Mouse (Mus musculus) limb, embryonic 12.5 days (tissue): ENCODE results near the gene Cdk8. TPM values are rescaled to one million over a fixed set of nuclear protein-coding genes. Genes with fewer than 3 reads are reported as not detected.

Experiments used
- ATAC-seq: fragments of 200-750 bp; cut with Nextera tagmentation; 2 replicates; pipeline ENCODE4 v1.8.0; 2017; ENCODE audit warnings: low read depth, moderate TSS enrichment; ENCODE audit not compliant: insufficient number of reproducible peaks, insufficient read depth, low FRiP score, low TSS enrichment
- H3K27ac ChIP-seq: fragments of 300-500 bp; sonication (generic); 2 replicates; pipeline ENCODE4 v1.5.1; 2016; ENCODE audit warnings: mild to moderate bottlenecking, moderate library complexity
- H3K27me3 ChIP-seq: fragments of 300-500 bp; sonication (generic); 2 replicates; pipeline ENCODE4 v1.6.1; 2016; ENCODE audit warnings: mild to moderate bottlenecking, moderate library complexity
- H3K36me3 ChIP-seq: fragments of 300-500 bp; sonication (generic); 2 replicates; pipeline ENCODE4 v1.6.1; 2016; ENCODE audit warnings: mild to moderate bottlenecking, moderate library complexity
- H3K4me1 ChIP-seq: fragments of 300-500 bp; sonication (generic); replicated peaks from 2 replicates; pipeline ENCODE4 v1.6.1; 2016
- H3K4me2 ChIP-seq: fragments of 300-500 bp; sonication (generic); 2 replicates; pipeline ENCODE4 v1.6.1; 2016; ENCODE audit warnings: mild to moderate bottlenecking, moderate library complexity
- H3K4me3 ChIP-seq: fragments of 300-500 bp; sonication (generic); replicated peaks from 2 replicates; pipeline ENCODE4 v1.5.1; 2016; ENCODE audit warnings: mild to moderate bottlenecking
- H3K9ac ChIP-seq: fragments of 300-500 bp; sonication (generic); replicated peaks from 2 replicates; pipeline ENCODE4 v1.6.1; 2016; ENCODE audit warnings: mild to moderate bottlenecking, moderate library complexity
- H3K9me3 ChIP-seq: fragments of 300-500 bp; sonication (generic); 2 replicates; pipeline ENCODE4 v1.6.1; 2016; ENCODE audit warnings: mild to moderate bottlenecking, moderate library complexity
- WGBS: fragments of 180-500 bp; shearing (Covaris S2); methylation state at CpG from one replicate; pipeline ENCODE4 v1.1.7; 2016; 5-methylcytosine and 5-hydroxymethylcytosine counted together
- polyA plus RNA-seq: library from polyadenylated mRNA; unstranded; fragments of >200 nt; fragmentation: Nextera tagmentation; extraction: Ambion mirVana; gene quantifications from 2 replicates; pipeline ENCODE4 v1.2.1, GENCODE M21; 2016

The Cdk8 gene
- polyA plus RNA-seq, 1 experiment from 2014 or later: 31.3 TPM

- Histone ChIP-seq H3K9ac (no peak overlapping the region), H3K4me3 (no peak overlapping the region), H3K4me2 (no peak overlapping the region), H3K9me3 (0 out of 2 replicates have a peak, but pooled peaks cover 8% of the 10 kb centered on the region), H3K4me1 (no peaks in the 10 kb centered on the region), H3K27me3 (no peaks in the 10 kb centered on the region), H3K27ac (no peak overlapping the region), H3K36me3 (peaks cover 70% of the 10 kb centered on the region)
- 80% methylated on average over 2 of the region's 2 CpGs for WGBS
- ATAC-seq: no peak
These were observed 27.1 kb upstream of the Cdk8 start for GRCm38 (mm10) chr5:146203921-146204320.

- no peak overlapping the region for H3K9ac ChIP-seq
- no peak for ATAC-seq
- no peak overlapping the region for H3K4me2 ChIP-seq
- H3K36me3 ChIP-seq: peaks cover 81% of the 10 kb centered on the region
- H3K9me3 ChIP-seq: 0 out of 2 replicates have a peak, but pooled peaks cover 8% of the 10 kb centered on the region
- WGBS: 94% methylated on average over 5 of the region's 5 CpGs
- H3K27ac ChIP-seq: no peak overlapping the region
- no peaks in the 10 kb centered on the region for H3K4me1 ChIP-seq
- H3K27me3 ChIP-seq: no peaks in the 10 kb centered on the region
- H3K4me3 ChIP-seq: no peak overlapping the region
These were observed 25.5 kb upstream of the Cdk8 start for GRCm38 (mm10) chr5:146205537-146205936.

GRCm38 (mm10) chr5:146220501-146220878, 10.5 kb upstream of the Cdk8 start:
- H3K36me3 ChIP-seq: peaks cover 39% of the 10 kb centered on the region
- peak overlapping the region; percentile 56 for H3K9ac ChIP-seq
- ATAC-seq: peak; percentile 60
- H3K4me2 ChIP-seq: peak overlapping the region; percentile 62
- H3K27me3 ChIP-seq: no peaks in the 10 kb centered on the region
- peaks cover 8% of the 10 kb centered on the region for H3K4me1 ChIP-seq
- H3K9me3 ChIP-seq: no peaks in the 10 kb centered on the region
- 10% methylated on average over 13 of the region's 13 CpGs for WGBS
- H3K27ac ChIP-seq: 0 out of 2 replicates have a peak overlapping the region, but pooled peaks have one; percentile 41
- peak overlapping the region; percentile 71 for H3K4me3 ChIP-seq

GRCm38 (mm10) chr5:146220879-146221714, 9.9 kb upstream of the Cdk8 start, which contains the start of gene Rnf6:
Gene Rnf6, minus strand, starts transcription at chr5:146221555.
- peak; percentile 99 for ATAC-seq
- under 1% methylated on average over 67 of the region's 67 CpGs for WGBS
- peak within 1 kb of the TSS; percentile 71 for H3K4me3 ChIP-seq
- peaks cover 8% of the 10 kb centered on the region for H3K4me1 ChIP-seq
- peaks cover 33% of the 10 kb centered on the region for H3K36me3 ChIP-seq
- peak within 1 kb of the TSS; percentile 81 for H3K9ac ChIP-seq
- H3K27me3 ChIP-seq: no peaks in the 10 kb centered on the region
- peak within 1 kb of the TSS; percentile 96 for H3K27ac ChIP-seq
- no peaks in the 10 kb centered on the region for H3K9me3 ChIP-seq
- H3K4me2 ChIP-seq: peak within 1 kb of the TSS; percentile 62

- H3K4me2 ChIP-seq: peak overlapping the region; percentile 62
- ATAC-seq: no peak
- H3K27me3 ChIP-seq: no peaks in the 10 kb centered on the region
- peak overlapping the region; percentile 71 for H3K4me3 ChIP-seq
- WGBS: 34% methylated on average over 6 of the region's 6 CpGs
- peaks cover 28% of the 10 kb centered on the region for H3K36me3 ChIP-seq
- peak overlapping the region; percentile 81 for H3K9ac ChIP-seq
- H3K27ac ChIP-seq: peak overlapping the region; percentile 96
- H3K9me3 ChIP-seq: no peaks in the 10 kb centered on the region
- peaks cover 8% of the 10 kb centered on the region for H3K4me1 ChIP-seq
These were observed 9.3 kb upstream of the Cdk8 start for GRCm38 (mm10) chr5:146221722-146222121.

GRCm38 (mm10) chr5:146223786-146224185, 7.2 kb upstream of the Cdk8 start:
- ATAC-seq: no peak
- 92% methylated on average over 5 of the region's 5 CpGs for WGBS
- Histone ChIP-seq H3K4me2 (no peak overlapping the region), H3K9ac (no peak overlapping the region), H3K27ac (no peak overlapping the region), H3K4me3 (no peak overlapping the region), H3K4me1 (peaks cover 8% of the 10 kb centered on the region), H3K27me3 (no peaks in the 10 kb centered on the region), H3K36me3 (peaks cover 9% of the 10 kb centered on the region), H3K9me3 (no peaks in the 10 kb centered on the region)

GRCm38 (mm10) chr5:146227496-146227895, 3.5 kb upstream of the Cdk8 start:
- no peak for ATAC-seq
- no peak overlapping the region for H3K4me3 ChIP-seq
- no peak overlapping the region for H3K9ac ChIP-seq
- no peak overlapping the region for H3K27ac ChIP-seq
- no peaks in the 10 kb centered on the region for H3K9me3 ChIP-seq
- no peak overlapping the region for H3K4me2 ChIP-seq
- WGBS: 84% methylated on average over 8 of the region's 8 CpGs
- no peaks in the 10 kb centered on the region for H3K27me3 ChIP-seq
- peaks cover 11% of the 10 kb centered on the region for H3K4me1 ChIP-seq
- H3K36me3 ChIP-seq: no peaks in the 10 kb centered on the region

- ATAC-seq: no peak
- Histone ChIP-seq H3K4me1 (peaks cover 21% of the 10 kb centered on the region), H3K36me3 (no peaks in the 10 kb centered on the region), H3K27ac (peak overlapping the region; percentile 98; the same call in 1 of the 2 replicates), H3K9me3 (no peaks in the 10 kb centered on the region), H3K9ac (peak overlapping the region; percentile 94), H3K4me2 (peak overlapping the region; percentile 78), H3K27me3 (no peaks in the 10 kb centered on the region), H3K4me3 (peak overlapping the region; percentile 88)
- WGBS: 61% methylated on average over 16 of the region's 17 CpGs
These were observed 970 bp upstream of the Cdk8 start for GRCm38 (mm10) chr5:146229869-146230650.

- Histone ChIP-seq H3K27ac (peak overlapping the region; percentile 98), H3K4me1 (peaks cover 21% of the 10 kb centered on the region), H3K9ac (peak overlapping the region; percentile 94), H3K4me3 (peak overlapping the region; percentile 88), H3K36me3 (peaks cover 5% of the 10 kb centered on the region; the same call in 1 of the 2 replicates), H3K4me2 (peak overlapping the region; percentile 78), H3K9me3 (no peaks in the 10 kb centered on the region), H3K27me3 (no peaks in the 10 kb centered on the region)
- under 1% methylated on average over 19 of the region's 19 CpGs for WGBS
- ATAC-seq: 0 out of 2 replicates have a peak, but pooled peaks have one; percentile 1
These were observed 596 bp downstream of the Cdk8 start for GRCm38 (mm10) chr5:146231655-146231996.

- peak overlapping the region; percentile 78 for H3K4me2 ChIP-seq
- H3K27me3 ChIP-seq: no peaks in the 10 kb centered on the region
- no peak for ATAC-seq
- 44% methylated on average over 6 of the region's 6 CpGs for WGBS
- H3K9me3 ChIP-seq: no peaks in the 10 kb centered on the region
- no peak overlapping the region for H3K27ac ChIP-seq
- peak overlapping the region; percentile 88 for H3K4me3 ChIP-seq
- H3K36me3 ChIP-seq: peaks cover 5% of the 10 kb centered on the region; the same call in 1 of the 2 replicates
- H3K4me1 ChIP-seq: peaks cover 21% of the 10 kb centered on the region
- H3K9ac ChIP-seq: peak overlapping the region; percentile 94
These were observed 1.1 kb downstream of the Cdk8 start for GRCm38 (mm10) chr5:146232056-146232675.

- 80% methylated on average over 11 of the region's 11 CpGs for WGBS
- H3K4me2 ChIP-seq: peak overlapping the region; percentile 78
These were observed 1.8 kb downstream of the Cdk8 start for GRCm38 (mm10) chr5:146232816-146233215.

More at GRCm38 (mm10) chr5:146232816-146233215, 1.8 kb downstream of the Cdk8 start:
- no peak overlapping the region for H3K9ac ChIP-seq
- H3K4me3 ChIP-seq: peak overlapping the region; percentile 88; the same call in 1 of the 2 replicates
- peaks cover 7% of the 10 kb centered on the region; the same call in 1 of the 2 replicates for H3K36me3 ChIP-seq
- ATAC-seq: no peak
- no peak overlapping the region for H3K27ac ChIP-seq
- no peaks in the 10 kb centered on the region for H3K9me3 ChIP-seq
- peaks cover 21% of the 10 kb centered on the region for H3K4me1 ChIP-seq
- no peaks in the 10 kb centered on the region for H3K27me3 ChIP-seq
